Mouse (Mus musculus): ENCODE data around the gene Slc30a7. TPM values are rescaled to one million over a fixed set of nuclear protein-coding genes. Genes with fewer than 3 reads are reported as not detected.

Slc30a7 gene
- polyA plus RNA-seq, 1 experiment from 2014 or later = 29.0 TPM

GRCm38 (mm10) chr3:115985183-115985892 is 21.9 kb downstream of the Slc30a7 start:
- no peak overlapping the region for H3K9ac ChIP-seq

GRCm38 (mm10) chr3:115984653-115985052 is 22.6 kb downstream of the Slc30a7 start:
- Histone ChIP-seq H3K4me2 (replicated peaks) (no peak overlapping the region), H3K36me3 (peaks cover 44% of the 10 kb centered on the region), H3K4me1 (no peaks in the 10 kb centered on the region), H3K4me3 (no peak overlapping the region), H3K9ac (no peak overlapping the region), H3K27ac (no peak overlapping the region), H3K27me3 (no peaks in the 10 kb centered on the region), H3K9me3 (no peaks in the 10 kb centered on the region)
- WGBS = 94% methylated on average over 9 of the region's 9 CpGs
- no peak for ATAC-seq (ENCODE audit: insufficient number of reproducible peaks, insufficient read depth, low FRiP score, low TSS enrichment)

More at GRCm38 (mm10) chr3:115985183-115985892, 21.9 kb downstream of the Slc30a7 start:
- Histone ChIP-seq H3K4me1 (no peaks in the 10 kb centered on the region), H3K9me3 (no peaks in the 10 kb centered on the region), H3K4me2 (replicated peaks) (no peak overlapping the region), H3K27ac (no peak overlapping the region), H3K36me3 (peaks cover 43% of the 10 kb centered on the region), H3K4me3 (no peak overlapping the region), H3K27me3 (no peaks in the 10 kb centered on the region)
- ATAC-seq (ENCODE audit: insufficient number of reproducible peaks, insufficient read depth, low FRiP score, low TSS enrichment) = no peak
- WGBS = 78% methylated on average over 9 of the region's 9 CpGs

- WGBS = 93% methylated on average over 8 of the region's 8 CpGs
- no peaks in the 10 kb centered on the region for H3K4me1 ChIP-seq
- no peaks in the 10 kb centered on the region for H3K9me3 ChIP-seq
- no peak overlapping the region for H3K27ac ChIP-seq
- H3K4me3 ChIP-seq = no peak overlapping the region
- H3K27me3 ChIP-seq = no peaks in the 10 kb centered on the region
- peaks cover 37% of the 10 kb centered on the region for H3K36me3 ChIP-seq
- H3K4me2 ChIP-seq (replicated peaks) = no peak overlapping the region
- H3K9ac ChIP-seq = no peak overlapping the region
- ATAC-seq (ENCODE audit: insufficient number of reproducible peaks, insufficient read depth, low FRiP score, low TSS enrichment) = no peak
These were observed 24.0 kb downstream of the Slc30a7 start for GRCm38 (mm10) chr3:115983217-115983616.

- Histone ChIP-seq H3K4me3 (no peak overlapping the region), H3K36me3 (peaks cover 45% of the 10 kb centered on the region), H3K9me3 (no peaks in the 10 kb centered on the region), H3K27me3 (no peaks in the 10 kb centered on the region), H3K4me1 (no peaks in the 10 kb centered on the region), H3K27ac (no peak overlapping the region), H3K9ac (no peak overlapping the region), H3K4me2 (replicated peaks) (no peak overlapping the region)
- WGBS = 27% methylated on average over 1 of the region's 1 CpGs
- no peak for ATAC-seq (ENCODE audit: insufficient number of reproducible peaks, insufficient read depth, low FRiP score, low TSS enrichment)
These were observed 28.2 kb downstream of the Slc30a7 start for GRCm38 (mm10) chr3:115979000-115979399.

GRCm38 (mm10) chr3:115974995-115975394 is 32.2 kb downstream of the Slc30a7 start:
- no peak for ATAC-seq (ENCODE audit: insufficient number of reproducible peaks, insufficient read depth, low FRiP score, low TSS enrichment)
- 91% methylated on average over 10 of the region's 10 CpGs for WGBS

GRCm38 (mm10) chr3:115974228-115974627 is 33.0 kb downstream of the Slc30a7 start:
- Histone ChIP-seq H3K9ac (no peak overlapping the region), H3K36me3 (peaks cover 46% of the 10 kb centered on the region; the same call in 1 of the 2 replicates), H3K9me3 (no peaks in the 10 kb centered on the region), H3K4me2 (replicated peaks) (no peak overlapping the region), H3K27me3 (no peaks in the 10 kb centered on the region), H3K27ac (no peak overlapping the region), H3K4me1 (no peaks in the 10 kb centered on the region), H3K4me3 (no peak overlapping the region)
- no peak for ATAC-seq (ENCODE audit: insufficient number of reproducible peaks, insufficient read depth, low FRiP score, low TSS enrichment)
- 93% methylated on average over 6 of the region's 6 CpGs for WGBS

More at GRCm38 (mm10) chr3:115974995-115975394, 32.2 kb downstream of the Slc30a7 start:
- H3K4me2 ChIP-seq (replicated peaks) = no peak overlapping the region
- no peaks in the 10 kb centered on the region for H3K9me3 ChIP-seq
- H3K27ac ChIP-seq = no peak overlapping the region
- H3K9ac ChIP-seq = no peak overlapping the region
- no peaks in the 10 kb centered on the region for H3K27me3 ChIP-seq
- peaks cover 44% of the 10 kb centered on the region; the same call in 1 of the 2 replicates for H3K36me3 ChIP-seq
- H3K4me3 ChIP-seq = no peak overlapping the region
- no peaks in the 10 kb centered on the region for H3K4me1 ChIP-seq

DNA sequence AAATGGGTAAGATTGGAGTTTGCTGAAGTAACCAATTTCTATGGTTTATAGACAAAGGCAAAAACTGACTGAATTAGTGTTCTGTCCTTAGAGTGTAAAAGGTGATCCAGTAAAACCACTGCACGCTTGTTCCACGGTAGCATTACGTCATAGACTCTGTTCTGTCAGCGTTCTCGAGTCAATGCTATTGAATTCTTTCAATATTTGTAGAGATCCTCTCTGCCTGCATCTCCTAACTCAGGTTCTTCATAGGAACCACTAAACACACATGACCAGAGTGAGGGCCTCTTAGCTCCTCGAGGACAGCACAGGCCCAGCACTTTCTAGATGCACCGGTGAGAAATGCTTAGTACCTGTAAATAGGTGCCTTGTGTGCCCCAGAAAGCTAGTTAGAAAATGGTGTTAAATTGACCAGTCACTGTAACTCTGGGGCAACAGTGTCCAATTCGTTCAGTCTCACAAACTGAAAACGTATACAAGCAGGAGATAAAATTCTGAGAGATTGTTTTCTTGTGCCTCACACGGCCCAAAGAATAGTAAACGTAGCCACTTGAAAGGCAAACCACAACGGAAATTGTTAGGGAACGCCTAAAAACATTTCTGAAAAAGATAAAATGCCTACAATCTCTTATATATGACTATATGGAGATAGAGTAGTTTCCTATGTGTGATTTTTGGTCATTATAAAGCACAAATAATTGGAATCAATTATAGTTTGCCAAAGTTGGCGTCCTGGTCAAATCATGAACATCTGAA is 35.1 kb downstream of the Slc30a7 start:
- H3K27me3 ChIP-seq = no peaks in the 10 kb centered on the region
- no peak overlapping the region for H3K27ac ChIP-seq
- no peak overlapping the region for H3K4me2 ChIP-seq (replicated peaks)
- no peak for ATAC-seq (ENCODE audit: insufficient number of reproducible peaks, insufficient read depth, low FRiP score, low TSS enrichment)
- H3K4me1 ChIP-seq = no peaks in the 10 kb centered on the region
- H3K9ac ChIP-seq = no peak overlapping the region
- whole genome bisulfite sequencing = 95% methylated on average over 14 of the region's 14 CpGs
- H3K36me3 ChIP-seq = peaks cover 35% of the 10 kb centered on the region; the same call in 1 of the 2 replicates
- H3K9me3 ChIP-seq = no peaks in the 10 kb centered on the region
- H3K4me3 ChIP-seq = no peak overlapping the region

GRCm38 (mm10) chr3:115971045-115971785 is 36.0 kb downstream of the Slc30a7 start:
- 92% methylated on average over 20 of the region's 20 CpGs for WGBS
- no peak overlapping the region for H3K9ac ChIP-seq

GRCm38 (mm10) chr3:115968745-115969530 is 38.3 kb downstream of the Slc30a7 start:
- WGBS = 85% methylated on average over 10 of the region's 10 CpGs
- Histone ChIP-seq H3K27ac (no peak overlapping the region), H3K9ac (no peak overlapping the region), H3K27me3 (no peaks in the 10 kb centered on the region), H3K4me3 (no peak overlapping the region), H3K4me1 (peaks cover 2% of the 10 kb centered on the region; the same call in 1 of the 2 replicates), H3K4me2 (replicated peaks) (no peak overlapping the region), H3K36me3 (peaks cover 22% of the 10 kb centered on the region; the same call in 1 of the 2 replicates), H3K9me3 (no peaks in the 10 kb centered on the region)
- no peak for ATAC-seq (ENCODE audit: insufficient number of reproducible peaks, insufficient read depth, low FRiP score, low TSS enrichment)

More at GRCm38 (mm10) chr3:115971045-115971785, 36.0 kb downstream of the Slc30a7 start:
- Histone ChIP-seq H3K4me2 (replicated peaks) (no peak overlapping the region), H3K4me1 (no peaks in the 10 kb centered on the region), H3K27ac (no peak overlapping the region), H3K27me3 (no peaks in the 10 kb centered on the region), H3K4me3 (no peak overlapping the region), H3K36me3 (peaks cover 31% of the 10 kb centered on the region; the same call in 1 of the 2 replicates), H3K9me3 (no peaks in the 10 kb centered on the region)
- no peak for ATAC-seq (ENCODE audit: insufficient number of reproducible peaks, insufficient read depth, low FRiP score, low TSS enrichment)

DNA sequence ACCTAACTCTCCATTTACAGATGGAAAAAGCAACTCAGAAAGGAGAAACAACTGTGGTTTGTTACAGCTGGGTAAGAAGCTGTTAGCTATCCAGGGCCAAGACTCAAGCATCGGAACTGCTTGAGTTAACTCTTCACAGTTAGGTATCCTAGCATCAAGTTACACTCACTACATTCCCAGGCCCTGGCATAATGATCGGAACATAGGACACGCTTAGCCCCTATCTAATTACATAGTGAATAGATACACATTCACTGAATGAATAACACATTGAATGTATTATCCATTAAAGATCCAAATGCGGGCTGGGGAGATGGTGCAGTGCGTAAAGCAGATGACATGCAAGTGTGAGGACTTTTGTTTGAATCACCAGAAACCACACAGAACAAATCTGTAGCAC is 43.1 kb downstream of the Slc30a7 start:
- H3K9me3 ChIP-seq = no peaks in the 10 kb centered on the region
- H3K27me3 ChIP-seq = no peaks in the 10 kb centered on the region
- no peak overlapping the region for H3K27ac ChIP-seq
- H3K36me3 ChIP-seq = no peaks in the 10 kb centered on the region
- H3K4me3 ChIP-seq = no peak overlapping the region
- H3K4me1 ChIP-seq = peaks cover 10% of the 10 kb centered on the region
- WGBS = 37% methylated on average over 5 of the region's 5 CpGs
- no peak overlapping the region for H3K4me2 ChIP-seq (replicated peaks)
- H3K9ac ChIP-seq = no peak overlapping the region
- no peak for ATAC-seq (ENCODE audit: insufficient number of reproducible peaks, insufficient read depth, low FRiP score, low TSS enrichment)

DNA sequence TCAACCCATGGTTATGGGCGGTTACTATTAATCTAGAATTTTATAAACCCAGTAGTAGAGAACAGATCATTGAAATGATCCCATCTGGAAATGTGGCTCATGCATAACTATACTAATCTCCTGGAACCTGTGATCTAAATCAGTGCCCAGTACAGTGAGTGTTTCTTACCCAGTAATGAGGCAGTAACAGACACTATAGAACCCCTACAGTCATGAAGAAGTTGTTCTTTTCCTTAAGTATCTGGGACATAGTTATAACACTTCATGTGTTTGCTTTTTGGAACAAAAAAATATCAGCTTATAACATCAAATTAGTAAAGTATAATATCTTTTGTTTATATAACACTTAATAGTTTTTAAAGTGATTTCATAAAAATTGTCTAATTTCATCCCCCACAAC is 43.6 kb downstream of the Slc30a7 start:
- H3K9ac ChIP-seq = no peak overlapping the region
- no peak overlapping the region for H3K27ac ChIP-seq
- H3K9me3 ChIP-seq = no peaks in the 10 kb centered on the region
- WGBS = 96% methylated on average over 1 of the region's 1 CpGs
- H3K36me3 ChIP-seq = peaks cover 3% of the 10 kb centered on the region; the same call in 1 of the 2 replicates
- H3K4me2 ChIP-seq (replicated peaks) = no peak overlapping the region
- H3K27me3 ChIP-seq = no peaks in the 10 kb centered on the region
- H3K4me3 ChIP-seq = no peak overlapping the region
- H3K4me1 ChIP-seq = peaks cover 10% of the 10 kb centered on the region
- ATAC-seq (ENCODE audit: insufficient number of reproducible peaks, insufficient read depth, low FRiP score, low TSS enrichment) = no peak

All from embryonic facial prominence, embryonic 12.5 days (tissue).